Mouse (Mus musculus): Measurements from ENCODE around the gene Mettl7a3.

Gene Mettl7a3

GRCm38 (mm10) chr15:100334629-100335028, at the start of gene Mettl7a3:
Mettl7a3 (plus strand) TSS chr15:100334929.
- 70% methylated on average over 10 of the region's 10 CpGs for WGBS

GRCm38 (mm10) chr15:100288980-100289379, 45.7 kb upstream of the Mettl7a3 start:
- WGBS = 96% methylated on average over 6 of the region's 6 CpGs

GRCm38 (mm10) chr15:100290858-100291257, 43.9 kb upstream of the Mettl7a3 start:
- WGBS = 60% methylated on average over 5 of the region's 5 CpGs

GRCm38 (mm10) chr15:100292326-100292725, 42.4 kb upstream of the Mettl7a3 start:
- 69% methylated on average over 7 of the region's 7 CpGs for WGBS

GRCm38 (mm10) chr15:100297856-100298255, 36.9 kb upstream of the Mettl7a3 start:
- WGBS = 75% methylated on average over 5 of the region's 5 CpGs

GRCm38 (mm10) chr15:100300499-100300898, 34.2 kb upstream of the Mettl7a3 start:
- WGBS = 75% methylated on average over 6 of the region's 6 CpGs

GRCm38 (mm10) chr15:100301556-100301955, 33.2 kb upstream of the Mettl7a3 start:
- WGBS = 55% methylated on average over 15 of the region's 15 CpGs

- 42% methylated on average over 8 of the region's 8 CpGs for WGBS
Measured at GRCm38 (mm10) chr15:100303428-100304018, 31.2 kb upstream of the Mettl7a3 start.

- WGBS = 2% methylated on average over 19 of the region's 30 CpGs
Measured at GRCm38 (mm10) chr15:100304019-100304991, 30.4 kb upstream of the Mettl7a3 start, which contains the start of gene Mettl7a1. Mettl7a1 (plus strand) TSS chr15:100304140.

GRCm38 (mm10) chr15:100306201-100306600, 28.5 kb upstream of the Mettl7a3 start:
- WGBS = 85% methylated on average over 2 of the region's 2 CpGs

- WGBS = 43% methylated on average over 11 of the region's 11 CpGs
Measured at GRCm38 (mm10) chr15:100307438-100308096, 27.2 kb upstream of the Mettl7a3 start.

GRCm38 (mm10) chr15:100312346-100312745, 22.4 kb upstream of the Mettl7a3 start:
- whole genome bisulfite sequencing = 94% methylated on average over 2 of the region's 2 CpGs

- WGBS = 92% methylated on average over 5 of the region's 5 CpGs
Measured at GRCm38 (mm10) chr15:100314448-100315145, 20.1 kb upstream of the Mettl7a3 start.

GRCm38 (mm10) chr15:100318014-100318671, 16.6 kb upstream of the Mettl7a3 start:
- 42% methylated on average over 4 of the region's 4 CpGs for WGBS

- WGBS = 96% methylated on average over 1 of the region's 1 CpGs
Measured at GRCm38 (mm10) chr15:100319884-100320283, 14.8 kb upstream of the Mettl7a3 start.

GRCm38 (mm10) chr15:100320295-100320905, 14.3 kb upstream of the Mettl7a3 start:
- 83% methylated on average over 9 of the region's 9 CpGs for WGBS

GRCm38 (mm10) chr15:100321134-100321533, 13.6 kb upstream of the Mettl7a3 start:
- 54% methylated on average over 5 of the region's 5 CpGs for WGBS

GRCm38 (mm10) chr15:100324021-100324591, 10.6 kb upstream of the Mettl7a3 start:
- 44% methylated on average over 12 of the region's 12 CpGs for WGBS

- 94% methylated on average over 3 of the region's 3 CpGs for WGBS
Measured at GRCm38 (mm10) chr15:100325235-100325634, 9.5 kb upstream of the Mettl7a3 start.

GRCm38 (mm10) chr15:100328089-100328488, 6.6 kb upstream of the Mettl7a3 start:
- WGBS = 74% methylated on average over 4 of the region's 4 CpGs
